Mouse (Mus musculus) cerebellum, adult 2 months (tissue): ENCODE measurements at regions not wholly inside any gene's neighbourhood (a gene's known extent, or its start where the extent isn't known, plus 50 kb on each side); places are given as distances from the start of the nearest gene placed in this dataset.

Experiments used
- CTCF ChIP-seq: fragments of 200-500 bp; IDR thresholded peaks from 2 replicates; pipeline ENCODE4 v1.5.1; 2011; ENCODE audit warnings: low read depth, mild to moderate bottlenecking, control low read depth, low read length, moderate library complexity, borderline replicate concordance; ENCODE audit not compliant: insufficient read depth
- POLR2A ChIP-seq: fragments of 200-500 bp; IDR thresholded peaks from 2 replicates; pipeline ENCODE4 v1.6.1; 2011; ENCODE audit warnings: low read length, control low read depth, borderline replicate concordance; ENCODE audit not compliant: insufficient read depth

DNA sequence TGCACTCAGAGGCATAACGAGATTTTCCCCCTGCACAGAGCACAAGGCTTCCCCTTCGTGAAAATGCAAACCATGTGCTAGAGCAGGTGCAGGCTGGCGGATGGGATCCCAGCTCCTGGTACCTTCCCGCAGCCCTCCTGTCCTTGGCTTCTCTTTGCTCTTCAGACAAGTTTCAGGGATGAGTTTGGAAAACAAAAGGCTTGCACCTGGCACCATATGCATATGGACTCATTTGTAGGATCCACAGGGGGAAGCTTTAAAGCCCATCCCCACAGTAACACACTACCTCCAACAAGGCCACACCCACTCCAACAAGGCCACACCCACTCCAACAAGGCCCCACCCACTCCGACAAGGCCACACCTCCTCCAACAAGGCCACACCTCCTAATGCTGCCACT is 663.9 kb upstream of the Gm19410 start:
- TF ChIP-seq POLR2A (no peak), CTCF (no peak)
